Mouse (Mus musculus) cerebellum, postnatal 4 days (tissue): Measurements from ENCODE around the gene Gngt2.

Experiments used
- DNase-seq, 2 experiments: peaks; one replicate each; pipeline ENCODE4 v3.0.0; 2022; ENCODE audit warnings: low spot score in 2 of 2, mixed read lengths in 1 of 2

The Gngt2 gene

GRCm38 (mm10) chr11:95826317-95827167 lies 10.5 kb upstream of the Gngt2 start:
- no peak for DNase-seq

GRCm38 (mm10) chr11:95827168-95827447 lies 9.9 kb upstream of the Gngt2 start:
- no peak for DNase-seq

GRCm38 (mm10) chr11:95827464-95828085 lies 9.4 kb upstream of the Gngt2 start:
- peak; percentile 45 to 67 for DNase-seq

- DNase-seq = no peak
Observed at GRCm38 (mm10) chr11:95828181-95828964, 8.6 kb upstream of the Gngt2 start.

- DNase-seq = no peak
Observed at GRCm38 (mm10) chr11:95829526-95830050, 7.4 kb upstream of the Gngt2 start.

- no peak for DNase-seq
Observed at GRCm38 (mm10) chr11:95830411-95831275, 6.4 kb upstream of the Gngt2 start.

- no peak for DNase-seq
Observed at GRCm38 (mm10) chr11:95831276-95831619, 5.8 kb upstream of the Gngt2 start.

GRCm38 (mm10) chr11:95831641-95832040 lies 5.4 kb upstream of the Gngt2 start:
- DNase-seq = no peak

- no peak for DNase-seq
Observed at GRCm38 (mm10) chr11:95832129-95833005, 4.6 kb upstream of the Gngt2 start.

- DNase-seq = no peak
Observed at GRCm38 (mm10) chr11:95833006-95833570, 3.9 kb upstream of the Gngt2 start.

GRCm38 (mm10) chr11:95833631-95834142 lies 3.3 kb upstream of the Gngt2 start:
- DNase-seq = no peak

- no peak for DNase-seq
Observed at GRCm38 (mm10) chr11:95834143-95834667, 2.8 kb upstream of the Gngt2 start.

- no peak for DNase-seq
Observed at GRCm38 (mm10) chr11:95834742-95835710, 2.0 kb upstream of the Gngt2 start.

GRCm38 (mm10) chr11:95835832-95836231 lies 1.2 kb upstream of the Gngt2 start:
- no peak for DNase-seq

- no peak for DNase-seq
Observed at GRCm38 (mm10) chr11:95836433-95836832, 583 bp upstream of the Gngt2 start.

- no peak for DNase-seq
Observed at GRCm38 (mm10) chr11:95838598-95838997, 1.6 kb downstream of the Gngt2 start.

- DNase-seq = no peak
Observed at GRCm38 (mm10) chr11:95838999-95839868, 2.2 kb downstream of the Gngt2 start.
